Mouse (Mus musculus) thymus, adult 18-20 months (tissue): ENCODE measurements around the gene Card19.

Experiments used
- DNase-seq, 2 experiments: peaks; one replicate each; pipeline ENCODE4 v3.0.0; 2022; ENCODE audit warnings: mixed read lengths in 2 of 2

Card19 gene

GRCm38 (mm10) chr13:49169448-49170207 lies 46.2 kb downstream of the Card19 start:
- peak; percentile 26 to 34 for DNase-seq

GRCm38 (mm10) chr13:49167081-49167480 lies 48.8 kb downstream of the Card19 start:
- no peak for DNase-seq

DNA sequence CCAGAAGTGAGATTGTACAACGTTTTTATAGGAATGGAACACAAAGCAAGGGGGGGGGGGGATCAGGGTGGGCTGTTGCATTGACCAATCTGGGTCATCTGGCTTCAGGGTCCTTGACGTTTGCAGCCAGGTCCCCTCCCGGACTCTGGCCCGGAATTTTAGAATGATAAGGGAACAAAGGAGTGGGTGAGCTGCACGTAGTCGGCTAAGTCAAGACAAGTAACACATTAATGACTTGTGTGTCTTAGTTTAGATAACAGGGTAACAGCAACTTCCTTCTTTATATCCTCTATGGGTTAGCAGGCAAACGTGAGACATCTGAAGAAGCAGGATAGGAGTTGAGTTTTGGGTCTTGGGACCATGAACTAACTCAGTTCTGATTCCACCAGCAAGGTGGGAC lies 52.2 kb downstream of the Card19 start:
- DNase-seq = no peak

- no peak for DNase-seq
Observed at GRCm38 (mm10) chr13:49162722-49163121, 53.1 kb downstream of the Card19 start.

- DNase-seq = no peak
Observed at GRCm38 (mm10) chr13:49161236-49161635, 54.6 kb downstream of the Card19 start.

DNA sequence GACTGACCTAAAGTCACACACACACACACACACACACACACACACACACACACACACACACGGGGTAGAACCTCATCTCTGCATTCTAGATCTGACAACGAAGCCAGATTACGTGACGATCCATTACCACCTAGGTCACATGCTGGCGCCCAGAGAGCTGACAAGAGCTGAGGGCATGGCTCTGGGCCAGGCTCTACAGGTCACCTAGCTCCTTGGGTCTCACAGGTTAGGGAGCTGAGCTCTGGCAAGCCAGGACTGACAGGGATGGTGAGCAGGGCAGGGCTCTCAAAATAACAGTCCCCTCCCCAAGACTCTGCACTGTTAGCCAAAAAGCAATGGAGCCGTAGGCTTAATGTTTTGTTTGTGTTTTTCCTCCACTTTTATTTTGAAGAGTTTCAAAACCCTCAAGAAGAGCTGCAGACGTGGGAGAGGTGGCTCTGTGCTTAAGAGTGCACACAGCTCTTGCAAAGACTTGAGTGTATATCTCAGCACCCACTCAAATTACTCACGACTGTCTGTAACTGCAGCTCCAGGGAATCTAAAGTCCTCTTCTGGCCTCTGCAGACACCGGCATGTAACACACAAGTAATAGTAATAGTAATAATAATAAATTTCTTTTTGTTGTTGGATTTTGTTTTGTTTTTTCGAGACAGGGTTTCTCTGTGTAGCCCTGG lies 57.7 kb downstream of the Card19 start:
- no peak for DNase-seq

DNA sequence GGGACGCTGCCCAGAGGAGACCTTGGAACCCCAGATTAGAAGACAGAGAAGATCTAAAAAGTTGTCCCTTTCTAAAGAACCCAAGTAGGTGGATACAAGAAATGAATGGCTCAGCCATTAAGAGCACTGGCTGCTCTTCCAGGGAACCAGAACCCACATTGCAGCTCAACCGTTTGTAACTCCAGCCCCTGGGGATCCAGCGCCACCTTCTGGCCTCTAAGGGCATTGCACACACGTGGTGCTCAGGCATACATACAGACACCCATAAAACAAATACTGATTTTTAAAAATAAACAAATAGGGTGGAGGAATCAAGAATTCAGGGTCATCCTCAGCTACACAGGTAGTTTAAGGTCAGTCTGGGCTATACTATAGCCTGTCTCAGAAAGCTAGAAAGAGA lies 59.2 kb downstream of the Card19 start:
- no peak for DNase-seq

- no peak for DNase-seq
Observed at GRCm38 (mm10) chr13:49154621-49155020, 61.2 kb downstream of the Card19 start.

GRCm38 (mm10) chr13:49154028-49154427 lies 61.8 kb downstream of the Card19 start:
- no peak for DNase-seq
